Mouse (Mus musculus) left cerebral cortex, postnatal 36 days (tissue): ENCODE measurements around the gene Tmem104. TPM values are rescaled to one million over a fixed set of nuclear protein-coding genes. Genes with fewer than 3 reads are reported as not detected.

Source experiments
- DNase-seq, 2 experiments: peaks; one replicate each; pipeline ENCODE4 v3.0.0; 2021 to 2022; ENCODE audit warnings: low spot score in 2 of 2, mixed read lengths in 1 of 2
- intact Hi-C: fragments of 180-260 bp; cut with DNase I; formaldehyde crosslinking; loops from one replicate; pipeline ENCODE4 v1.15.1; 2025
- microRNA-seq: library from miRNA; unstranded; fragments of <30 nt; microRNA quantifications from one replicate; pipeline ENCODE4 v1.2.0, GENCODE M21; 2022
- total RNA-seq, 2 experiments: library from RNA; stranded (reverse); gene quantifications; 2 replicates each; pipeline ENCODE4 v1.2.3; 2021

Gene Tmem104
- total RNA-seq, 2 experiments from 2014 or later: 14.2 to 15.4 TPM

DNA sequence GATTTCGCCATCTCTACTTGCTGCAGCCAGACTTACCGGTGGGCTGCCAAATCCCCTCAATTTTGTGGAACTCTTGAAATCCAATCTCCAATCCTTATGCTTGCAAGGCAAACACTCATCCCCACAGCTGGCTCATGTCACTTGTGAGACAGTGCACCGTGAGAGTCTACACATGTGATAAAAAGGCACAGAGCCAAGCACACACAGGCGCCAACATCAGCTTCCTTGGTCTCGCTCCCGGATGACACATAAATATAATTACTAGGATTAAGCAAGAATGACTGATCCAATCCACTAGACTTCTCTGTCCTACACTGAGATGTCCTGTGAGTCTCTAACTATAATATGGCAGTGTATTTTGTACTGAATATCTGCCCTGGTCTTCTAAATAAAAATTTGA lies 103.6 kb downstream of the Tmem104 start:
- no peak for DNase-seq
- intact Hi-C loops: no loop called here

DNA sequence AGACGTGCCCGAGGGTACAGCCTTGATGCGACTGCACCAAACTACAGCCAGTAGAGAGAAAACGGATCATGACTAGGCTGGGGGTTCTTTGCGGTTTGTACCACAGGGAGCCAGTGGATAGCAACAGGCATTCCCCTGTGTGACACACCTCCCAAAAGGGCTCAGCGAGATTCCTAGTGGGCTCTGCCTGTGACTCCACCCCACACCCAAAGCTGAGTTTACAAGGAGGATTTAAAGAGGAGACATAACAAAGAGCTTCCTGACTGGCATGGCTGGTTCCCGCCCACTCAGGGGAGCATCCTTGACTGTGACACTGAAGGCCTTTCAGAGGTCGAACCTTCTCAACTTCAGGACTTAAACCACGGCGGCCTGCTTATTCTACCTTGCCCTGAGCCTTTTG lies 104.2 kb downstream of the Tmem104 start:
- intact Hi-C loops: no loop called here
- no peak for DNase-seq

DNA sequence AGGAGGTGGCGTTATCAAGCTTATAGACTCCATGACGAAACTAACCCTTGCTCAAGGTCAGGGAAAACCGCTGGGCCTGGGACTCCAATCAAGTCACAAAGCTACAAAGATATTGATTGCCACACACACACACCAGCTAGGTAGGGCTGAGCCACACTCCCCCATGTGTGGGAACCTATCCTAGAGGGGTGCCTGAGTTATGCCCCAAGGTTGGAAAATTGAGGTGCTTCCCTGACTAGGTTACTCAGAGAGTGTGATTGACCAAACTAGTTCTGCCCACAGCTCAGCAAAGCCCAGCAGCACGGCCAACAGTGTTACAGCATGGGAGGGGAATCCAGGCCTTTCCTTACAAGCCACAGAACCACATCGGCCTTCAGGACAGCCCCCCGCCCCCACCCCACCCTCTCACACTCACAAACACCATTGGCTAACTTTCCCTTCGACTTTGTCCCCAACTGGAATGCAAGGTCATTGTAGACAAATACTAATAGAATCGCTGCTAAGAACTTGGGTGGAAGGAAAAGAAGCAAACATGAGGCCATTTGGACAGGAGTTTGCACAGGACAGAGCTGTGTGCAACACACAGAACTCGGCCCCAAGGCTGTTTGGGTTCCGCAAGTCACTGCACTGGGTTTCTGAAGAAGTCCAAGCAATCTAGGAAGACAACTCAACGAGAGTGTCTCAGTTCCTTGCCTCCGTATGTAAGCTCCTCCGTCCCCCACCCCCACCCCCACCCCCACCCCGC lies 105.5 kb downstream of the Tmem104 start:
- intact Hi-C loops: no loop called here

DNA sequence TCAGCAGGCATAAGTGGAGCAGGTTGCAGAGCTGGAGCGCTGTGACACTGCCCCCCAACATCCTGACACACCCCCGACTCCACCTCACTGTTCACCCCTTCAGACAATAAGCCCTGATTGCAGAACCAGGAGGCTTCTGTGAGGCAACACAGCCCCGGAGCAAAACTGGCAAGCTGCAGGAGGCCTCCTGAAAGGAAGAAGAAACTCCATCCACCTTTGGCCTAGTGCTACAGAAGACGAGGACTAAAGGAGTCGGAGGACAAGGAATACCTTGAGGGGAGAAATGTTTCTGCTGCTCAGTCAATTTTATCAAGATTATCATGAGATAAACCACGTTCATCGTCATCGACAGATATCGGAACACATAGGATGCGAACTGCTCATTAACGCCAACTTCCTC lies 108.7 kb downstream of the Tmem104 start:
- intact Hi-C loops: no loop called here
- DNase-seq: no peak

More for the DNA sequence above, 105.5 kb downstream of the Tmem104 start:
- no peak for DNase-seq

Small RNA genes lying within 50 kb of the gene (microRNA-seq; reads per million reads assigned to microRNA genes)
- not detected for gene Gm25837

Other genes with a start within 250 kb of the Tmem104 start
- gene Cd300c, start 218.3 kb upstream of the Tmem104 start, total RNA-seq: not detected
- gene Cd300ld, start 197.6 kb upstream of the Tmem104 start, total RNA-seq: not detected
- gene Cd300c2, start 185.6 kb upstream of the Tmem104 start, total RNA-seq: 1 to 10 TPM; 3.5 to 4.3 TPM
- gene Cd300ld2, start 171.3 kb upstream of the Tmem104 start, total RNA-seq: not detected
- not detected for gene Cd300ld4, start 160.5 kb upstream of the Tmem104 start, total RNA-seq
- under 1 TPM; 0.72 to 0.75 TPM for gene Cd300ld5, start 149.7 kb upstream of the Tmem104 start, total RNA-seq
- gene Cd300ld3, start 139.1 kb upstream of the Tmem104 start, total RNA-seq: under 1 TPM; 0.72 to 0.75 TPM
- gene Cd300e, start 125.3 kb upstream of the Tmem104 start, total RNA-seq: not detected
- gene Rab37, start 96.1 kb upstream of the Tmem104 start, total RNA-seq: 1 to 10 TPM; 1.1 to 1.9 TPM
- under 1 TPM; 0.44 to 0.48 TPM for gene Cd300lf, start 53.5 kb upstream of the Tmem104 start, total RNA-seq
- 10 to 100 TPM; 76.4 to 82.8 TPM for gene Slc9a3r1, start 24.1 kb upstream of the Tmem104 start, total RNA-seq
- 10 to 100 TPM; 25.2 to 30.1 TPM for gene Nat9, start 372 bp downstream of the Tmem104 start, total RNA-seq
- gene Grin2c, start 79.8 kb downstream of the Tmem104 start, total RNA-seq: 10 to 100 TPM; 38.6 to 42.5 TPM
- 10 to 100 TPM; 14.2 to 22.5 TPM for gene Fdxr, start 89.6 kb downstream of the Tmem104 start, total RNA-seq
- 10 to 100 TPM; 12.7 to 13.0 TPM for gene Fads6, start 110.2 kb downstream of the Tmem104 start, total RNA-seq
- 1 to 10 TPM; 1.1 to 2.1 TPM for gene Otop2, start 119.7 kb downstream of the Tmem104 start, total RNA-seq
- gene Ush1g, start 134.6 kb downstream of the Tmem104 start, total RNA-seq: under 1 TPM; 0.39 to 0.49 TPM
- under 1 TPM in 1 of 2 experiments, not detected in 1; 0.12 TPM for gene Otop3, start 147.2 kb downstream of the Tmem104 start, total RNA-seq
- gene Hid1, start 180.3 kb downstream of the Tmem104 start, total RNA-seq: 100 to 1,000 TPM; 106 to 107 TPM
- 10 to 100 TPM; 20.6 to 23.1 TPM for gene Cdr2l, start 194.4 kb downstream of the Tmem104 start, total RNA-seq
- 100 to 1,000 TPM; 115 to 119 TPM for gene Mrpl58, start 216.3 kb downstream of the Tmem104 start, total RNA-seq
- gene Atp5h, start 232.5 kb downstream of the Tmem104 start, total RNA-seq: 100 to 1,000 TPM; 417 to 474 TPM
- gene Kctd2, start 232.6 kb downstream of the Tmem104 start, total RNA-seq: 10 to 100 TPM; 72.0 to 79.2 TPM